Mouse (Mus musculus): ENCODE results near the gene E330021D16Rik.

DNA sequence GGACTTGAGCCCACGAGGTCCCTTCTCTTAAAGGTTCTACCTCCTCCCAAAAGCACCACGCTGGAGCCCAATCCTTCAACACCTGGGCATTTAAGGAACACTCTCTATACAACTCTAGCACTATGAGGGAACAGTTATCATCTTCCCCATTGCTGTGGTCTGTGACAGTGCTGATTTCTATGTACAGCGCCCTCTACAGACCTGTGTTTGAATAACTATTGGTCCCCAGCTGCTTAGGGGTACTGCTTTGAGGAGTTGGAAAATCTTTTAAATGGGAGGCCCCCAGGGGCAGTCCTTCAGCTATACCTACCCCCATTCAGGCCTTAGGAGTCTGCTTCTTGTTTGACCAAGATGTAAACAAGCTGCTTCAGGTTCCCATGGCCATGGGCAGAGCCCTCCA lies 5.7 kb upstream of the E330021D16Rik start:
- TF ChIP-seq POLR2A (IDR thresholded peaks at IDR 0.05; ENCODE audit: low read depth, low read length) (no peak), CTCF (IDR thresholded peaks at IDR 0.05; ENCODE audit: extremely low read depth, insufficient read length, insufficient replicate concordance, low read depth, low read length) (peak; percentile 14; the same call in 1 of the 2 replicates)
